Mouse (Mus musculus) central nervous system, embryonic 14 days (tissue): Measurements from ENCODE around the gene Vipr1. TPM values are rescaled to one million over a fixed set of nuclear protein-coding genes. Genes with fewer than 3 reads are reported as not detected.

Experiments
- polyA plus RNA-seq: library from polyadenylated mRNA; depleted of rRNA; stranded (reverse); fragments of >200 nt; gene quantifications from 2 replicates; pipeline ENCODE4 v1.2.3, GENCODE M21; 2012; rRNA removed

Gene Vipr1
- polyA plus RNA-seq, result 0.60 and 0.75 TPM in 2 replicates

GRCm38 (mm10) chr9:121642401-121643181 is at the start of gene Vipr1:
TSS of gene Vipr1 (plus strand) at chr9:121642716.

GRCm38 (mm10) chr9:121642001-121642400 is 515 bp upstream of the Vipr1 start, which contains the start of gene Lyzl4:
TSS of gene Lyzl4 (minus strand) at chr9:121642096.

GRCm38 (mm10) chr9:121704646-121705625 is 62.4 kb downstream of the Vipr1 start, which contains the start of gene Sec22c:
TSS of gene Sec22c (minus strand) at chr9:121705490.

GRCm38 (mm10) chr9:121709898-121710583 is 67.5 kb downstream of the Vipr1 start, which contains the start of gene Ss18l2:
TSS of gene Ss18l2 (plus strand) at chr9:121710329.

GRCm38 (mm10) chr9:121718792-121719318 is 76.3 kb downstream of the Vipr1 start, which contains the start of gene Nktr:
TSS of gene Nktr (plus strand) at chr9:121719169.

Other genes with a start within 250 kb of the Vipr1 start
- gene Cck, start 147.0 kb upstream of the Vipr1 start, polyA plus RNA-seq, result 31.7 and 39.5 TPM in 2 replicates
- gene Lyzl4, start 620 bp upstream of the Vipr1 start, polyA plus RNA-seq, result 0.13 TPM in 1 of 2 replicates, not detected in the other
- 18.8 and 20.5 TPM in 2 replicates for gene Sec22c, start 62.8 kb downstream of the Vipr1 start, polyA plus RNA-seq
- gene Ss18l2, start 67.6 kb downstream of the Vipr1 start, polyA plus RNA-seq, result 84.5 and 92.1 TPM in 2 replicates
- gene Nktr, start 76.5 kb downstream of the Vipr1 start, polyA plus RNA-seq, result 161 and 168 TPM in 2 replicates
- 45.1 and 50.1 TPM in 2 replicates for gene Zfp651, start 116.6 kb downstream of the Vipr1 start, polyA plus RNA-seq
- gene Klhl40, start 134.9 kb downstream of the Vipr1 start, polyA plus RNA-seq, result 0.54 and 3.0 TPM in 2 replicates
- 0.27 and 0.51 TPM in 2 replicates for gene Hhatl, start 149.8 kb downstream of the Vipr1 start, polyA plus RNA-seq
- 2.3 and 3.3 TPM in 2 replicates for gene Ccdc13, start 196.7 kb downstream of the Vipr1 start, polyA plus RNA-seq
- gene Higd1a, start 215.6 kb downstream of the Vipr1 start, polyA plus RNA-seq, result 68.5 and 72.5 TPM in 2 replicates